Mouse (Mus musculus) megakaryocyte, embryonic 14.5 days (primary cell): ENCODE data around the gene Cab39. TPM values are rescaled to one million over a fixed set of nuclear protein-coding genes. Genes with fewer than 3 reads are reported as not detected.

Experiments
- H3K27me3 ChIP-seq: replicated peaks from 2 replicates; pipeline ENCODE3; 2012; ENCODE audit warnings: inconsistent platforms
- H3K36me3 ChIP-seq: replicated peaks from 2 replicates; pipeline ENCODE3; 2012; ENCODE audit warnings: low read length, inconsistent platforms, mixed read lengths
- H3K4me1 ChIP-seq: 2 replicates; pipeline ENCODE4 v1.6.1; 2012; ENCODE audit warnings: inconsistent platforms
- H3K4me3 ChIP-seq: replicated peaks from 2 replicates; pipeline ENCODE3; 2012; ENCODE audit warnings: moderate library complexity, mild to moderate bottlenecking, inconsistent platforms
- H3K9me3 ChIP-seq: 2 replicates; pipeline ENCODE4 v1.6.1; 2012; ENCODE audit warnings: inconsistent platforms
- FLI1 ChIP-seq: IDR thresholded peaks from 2 replicates; pipeline ENCODE4 v1.6.1; 2012; ENCODE audit warnings: low read length, inconsistent platforms, mixed read lengths
- GATA1 ChIP-seq: IDR thresholded peaks from 3 replicates; pipeline ENCODE4 v1.6.1; 2012; ENCODE audit warnings: mixed read lengths, low read length, inconsistent platforms, borderline replicate concordance
- polyA plus RNA-seq: library from polyadenylated mRNA; stranded (reverse); fragments of >175 nt; gene quantifications from 2 replicates; pipeline ENCODE4 v1.2.3, GENCODE M21; 2012; ENCODE audit warnings: low replicate concordance; ENCODE audit not compliant: insufficient read depth

The Cab39 gene
- polyA plus RNA-seq, 1 experiment, result 12.9 TPM

- Histone ChIP-seq H3K36me3 (peaks cover 92% of the 10 kb centered on the region), H3K9me3 (no peaks in the 10 kb centered on the region), H3K4me3 (no peak overlapping the region), H3K4me1 (peaks cover 62% of the 10 kb centered on the region), H3K27me3 (no peaks in the 10 kb centered on the region)
- TF ChIP-seq GATA1 (no peak), FLI1 (no peak)
These were observed 47.2 kb downstream of the Cab39 start for GRCm38 (mm10) chr1:85840421-85840820.

- TF ChIP-seq GATA1, result no peak
- TF ChIP-seq FLI1, result no peak
- peaks cover 93% of the 10 kb centered on the region for H3K36me3 ChIP-seq
- H3K27me3 ChIP-seq, result no peaks in the 10 kb centered on the region
- H3K9me3 ChIP-seq, result no peaks in the 10 kb centered on the region
- H3K4me1 ChIP-seq, result peaks cover 63% of the 10 kb centered on the region
- no peak overlapping the region for H3K4me3 ChIP-seq
These were observed 49.0 kb downstream of the Cab39 start for GRCm38 (mm10) chr1:85842251-85842650.

GRCm38 (mm10) chr1:85843291-85843863 lies 50.1 kb downstream of the Cab39 start:
- H3K4me1 ChIP-seq, result peaks cover 52% of the 10 kb centered on the region
- H3K36me3 ChIP-seq, result peaks cover 96% of the 10 kb centered on the region
- H3K4me3 ChIP-seq, result no peak overlapping the region
- TF ChIP-seq FLI1, result no peak
- no peak for TF ChIP-seq GATA1
- H3K9me3 ChIP-seq, result no peaks in the 10 kb centered on the region
- no peaks in the 10 kb centered on the region for H3K27me3 ChIP-seq

GRCm38 (mm10) chr1:85844981-85845380 lies 51.7 kb downstream of the Cab39 start:
- H3K27me3 ChIP-seq, result no peaks in the 10 kb centered on the region
- peaks cover 36% of the 10 kb centered on the region for H3K4me1 ChIP-seq
- H3K9me3 ChIP-seq, result no peaks in the 10 kb centered on the region
- no peak for TF ChIP-seq GATA1
- no peak for TF ChIP-seq FLI1
- H3K4me3 ChIP-seq, result no peak overlapping the region
- H3K36me3 ChIP-seq, result peaks cover 96% of the 10 kb centered on the region

- Histone ChIP-seq H3K27me3 (no peaks in the 10 kb centered on the region), H3K4me3 (no peak overlapping the region)
These were observed 52.2 kb downstream of the Cab39 start for GRCm38 (mm10) chr1:85845476-85845875.

GRCm38 (mm10) chr1:85849016-85849415 lies 55.8 kb downstream of the Cab39 start:
- no peaks in the 10 kb centered on the region for H3K9me3 ChIP-seq
- peaks cover 94% of the 10 kb centered on the region for H3K36me3 ChIP-seq
- no peak overlapping the region for H3K4me3 ChIP-seq

More at GRCm38 (mm10) chr1:85845476-85845875, 52.2 kb downstream of the Cab39 start:
- Histone ChIP-seq H3K4me1 (peaks cover 31% of the 10 kb centered on the region), H3K36me3 (peaks cover 96% of the 10 kb centered on the region), H3K9me3 (no peaks in the 10 kb centered on the region)
- TF ChIP-seq FLI1, result no peak
- TF ChIP-seq GATA1, result no peak

GRCm38 (mm10) chr1:85850851-85851250 lies 57.6 kb downstream of the Cab39 start:
- no peaks in the 10 kb centered on the region for H3K27me3 ChIP-seq
- H3K4me1 ChIP-seq, result peaks cover 3% of the 10 kb centered on the region; the same call in 1 of the 2 replicates
- no peak overlapping the region for H3K4me3 ChIP-seq
- H3K9me3 ChIP-seq, result no peaks in the 10 kb centered on the region
- peaks cover 81% of the 10 kb centered on the region for H3K36me3 ChIP-seq
- no peak for TF ChIP-seq GATA1
- no peak for TF ChIP-seq FLI1

More at GRCm38 (mm10) chr1:85849016-85849415, 55.8 kb downstream of the Cab39 start:
- TF ChIP-seq FLI1, result no peak
- no peak for TF ChIP-seq GATA1
- peaks cover 18% of the 10 kb centered on the region for H3K4me1 ChIP-seq
- no peaks in the 10 kb centered on the region for H3K27me3 ChIP-seq

GRCm38 (mm10) chr1:85852996-85853689 lies 59.9 kb downstream of the Cab39 start:
- TF ChIP-seq FLI1 (no peak), GATA1 (no peak)
- no peak overlapping the region for H3K4me3 ChIP-seq
- H3K36me3 ChIP-seq, result peaks cover 59% of the 10 kb centered on the region
- H3K27me3 ChIP-seq, result no peaks in the 10 kb centered on the region
- H3K4me1 ChIP-seq, result no peaks in the 10 kb centered on the region; the same call in 1 of the 2 replicates
- H3K9me3 ChIP-seq, result no peaks in the 10 kb centered on the region

GRCm38 (mm10) chr1:85853865-85854264 lies 60.6 kb downstream of the Cab39 start:
- Histone ChIP-seq H3K4me3 (no peak overlapping the region), H3K36me3 (peaks cover 52% of the 10 kb centered on the region), H3K27me3 (no peaks in the 10 kb centered on the region), H3K9me3 (no peaks in the 10 kb centered on the region), H3K4me1 (no peaks in the 10 kb centered on the region; the same call in 1 of the 2 replicates)
- TF ChIP-seq FLI1 (no peak), GATA1 (no peak)

- Histone ChIP-seq H3K4me1 (no peaks in the 10 kb centered on the region; the same call in 1 of the 2 replicates), H3K27me3 (no peaks in the 10 kb centered on the region), H3K9me3 (no peaks in the 10 kb centered on the region), H3K36me3 (peaks cover 46% of the 10 kb centered on the region), H3K4me3 (no peak overlapping the region)
- TF ChIP-seq FLI1, result no peak
- no peak for TF ChIP-seq GATA1
These were observed 61.2 kb downstream of the Cab39 start for GRCm38 (mm10) chr1:85854475-85854874.
